Mouse (Mus musculus) liver, embryonic 14.5 days (tissue): Measurements from ENCODE around the gene Akip1. TPM values are rescaled to one million over a fixed set of nuclear protein-coding genes. Genes with fewer than 3 reads are reported as not detected.
A peak's percentile ranks its signal among the peaks of the same experiment; 100 is the strongest.

Source experiments
- ATAC-seq: fragments of 200-750 bp; cut with Nextera tagmentation; 2 replicates; pipeline ENCODE4 v1.8.0; 2017; ENCODE audit warnings: moderate number of reproducible peaks, mild to moderate bottlenecking, moderate library complexity; ENCODE audit not compliant: insufficient read depth
- DNase-seq, 3 experiments: peaks; one replicate each; pipeline ENCODE4 v3.0.0-alpha.2; 2012 to 2013; ENCODE audit warnings: low read depth in 3 of 3, low spot score in 3 of 3
- H3K27ac ChIP-seq: fragments of 300-500 bp; sonication (generic); 2 replicates; pipeline ENCODE4 v1.5.1; 2014; ENCODE audit warnings: moderate library complexity, mild to moderate bottlenecking, control low read depth, inconsistent platforms
- H3K27me3 ChIP-seq: fragments of 300-500 bp; sonication (generic); 2 replicates; pipeline ENCODE4 v1.6.1; 2014; ENCODE audit warnings: mild to moderate bottlenecking, low read length, moderate library complexity; ENCODE audit not compliant: control insufficient read depth, insufficient read depth
- H3K36me3 ChIP-seq: fragments of 300-500 bp; sonication (generic); replicated peaks from 2 replicates; pipeline ENCODE4 v1.6.1; 2014; ENCODE audit warnings: low read depth; ENCODE audit not compliant: control insufficient read depth, insufficient read depth
- H3K4me1 ChIP-seq, 2 experiments: fragments of 200-500 bp in 1 of 2; fragments of 300-500 bp in 1 of 2; sonication (generic) in 1 of 2; replicated peaks; 2 replicates each; pipeline ENCODE4 v1.6.1; 2012 to 2014; ENCODE audit warnings: antibody characterized with exemption in 1 of 2, inconsistent platforms in 1 of 2, low read length in 1 of 2; ENCODE audit not compliant: control insufficient read depth in 2 of 2, insufficient read depth in 2 of 2
- H3K4me2 ChIP-seq: fragments of 300-500 bp; sonication (generic); 2 replicates; pipeline ENCODE4 v1.6.1; 2014; ENCODE audit warnings: low read depth, mild to moderate bottlenecking, control low read depth, moderate library complexity
- H3K4me3 ChIP-seq, 2 experiments: fragments of 200-500 bp in 1 of 2; fragments of 300-500 bp in 1 of 2; sonication (generic) in 1 of 2; 2 replicates each; pipeline ENCODE4 v1.5.1; 2012 to 2014; ENCODE audit warnings: low read depth in 2 of 2, low read length in 2 of 2, mild to moderate bottlenecking in 2 of 2, control low read depth in 1 of 2, inconsistent platforms in 1 of 2, moderate library complexity in 1 of 2; ENCODE audit not compliant: insufficient read depth in 1 of 2
- H3K9ac ChIP-seq: fragments of 300-500 bp; sonication (generic); replicated peaks from 2 replicates; pipeline ENCODE4 v1.6.1; 2014; ENCODE audit warnings: mild to moderate bottlenecking, control low read depth, moderate library complexity
- H3K9me3 ChIP-seq: fragments of 300-500 bp; sonication (generic); 2 replicates; pipeline ENCODE4 v1.6.1; 2016; ENCODE audit warnings: low read length, mixed read lengths; ENCODE audit not compliant: control insufficient read depth
- CTCF ChIP-seq: IDR thresholded peaks from 2 replicates; pipeline ENCODE4 v1.5.1; 2016; ENCODE audit warnings: antibody characterized with exemption, low read depth, control low read depth
- EP300 ChIP-seq: IDR thresholded peaks from 2 replicates; pipeline ENCODE4 v1.6.1; 2016; ENCODE audit warnings: antibody characterized with exemption, low read depth
- WGBS: fragments of 180-500 bp; shearing (Covaris S2); extraction: QIAGEN DNeasy Blood & Tissue Kit; methylation state at CpG from one replicate; pipeline ENCODE4 v1.1.7; 2014; ENCODE audit not compliant: insufficient replicate concordance; 5-methylcytosine and 5-hydroxymethylcytosine counted together
- polyA plus RNA-seq, 2 experiments: library from polyadenylated mRNA; depleted of rRNA in 1 of 2; stranded (reverse) in 1 of 2; unstranded in 1 of 2; fragments of >200 nt; fragmentation: Nextera tagmentation in 1 of 2; extraction: Ambion mirVana in 1 of 2; gene quantifications; 2 replicates each; pipeline versions ENCODE4 v1.2.1 to v1.2.3; 2012 to 2014

Gene Akip1
- 11.2 and 19.5 TPM in 2 replicates for polyA plus RNA-seq (2012; rRNA removed)
- polyA plus RNA-seq (2014; fragmentation: Nextera tagmentation; extraction: Ambion mirVana), result 42.5 and 44.6 TPM in 2 replicates

- peak; percentile 86 to 89 (median 88) for DNase-seq
- peak within 1 kb of the TSS; percentile 92 for H3K4me2 ChIP-seq
Measured at GRCm38 (mm10) chr7:109703190-109704015, at the start of gene Akip1, which contains the start of gene St5. Akip1 (plus strand) TSS chr7:109703690. St5 (minus strand) TSS chr7:109703605.

GRCm38 (mm10) chr7:109654871-109655270 lies 48.6 kb upstream of the Akip1 start:
- H3K4me3 ChIP-seq, result no peak overlapping the region
- no peaks in the 10 kb centered on the region for H3K27me3 ChIP-seq
- peak; percentile 71 for ATAC-seq
- no peak overlapping the region for H3K27ac ChIP-seq
- no peaks in the 10 kb centered on the region for H3K36me3 ChIP-seq
- peaks cover 8 to 15% of the 10 kb centered on the region in 2 experiments for H3K4me1 ChIP-seq
- no peak overlapping the region for H3K9ac ChIP-seq
- WGBS, result 50% methylated on average over 5 of the region's 5 CpGs
- TF ChIP-seq EP300, result no peak
- TF ChIP-seq CTCF, result no peak
- no peaks in the 10 kb centered on the region for H3K9me3 ChIP-seq
- DNase-seq, result no peak
- H3K4me2 ChIP-seq, result no peak overlapping the region

More at GRCm38 (mm10) chr7:109703190-109704015, at the start of gene Akip1, which contains the start of gene St5:
- H3K9ac ChIP-seq, result peak within 1 kb of the TSS; percentile 89
- ATAC-seq, result peak; percentile 92
- H3K27me3 ChIP-seq, result no peaks in the 10 kb centered on the region
- H3K36me3 ChIP-seq, result peaks cover 6% of the 10 kb centered on the region
- no peaks in the 10 kb centered on the region for H3K9me3 ChIP-seq
- WGBS, result under 1% methylated on average over 59 of the region's 61 CpGs
- peak within 1 kb of the TSS; percentile 69 for H3K27ac ChIP-seq
- peak within 1 kb of the TSS; percentile 76 to 83 for H3K4me3 ChIP-seq
- TF ChIP-seq EP300, result no peak
- no peak for TF ChIP-seq CTCF
- H3K4me1 ChIP-seq, result peaks cover 16 to 26% of the 10 kb centered on the region in 2 experiments

GRCm38 (mm10) chr7:109657884-109658283 lies 45.6 kb upstream of the Akip1 start:
- DNase-seq, result no peak
- TF ChIP-seq CTCF (no peak), EP300 (no peak)
- no peaks in the 10 kb centered on the region for H3K36me3 ChIP-seq
- H3K27me3 ChIP-seq, result no peaks in the 10 kb centered on the region
- no peak overlapping the region for H3K4me3 ChIP-seq
- H3K4me2 ChIP-seq, result no peak overlapping the region
- peaks cover 8 to 15% of the 10 kb centered on the region in 2 experiments for H3K4me1 ChIP-seq
- H3K27ac ChIP-seq, result no peak overlapping the region
- no peak for ATAC-seq
- 33% methylated on average over 6 of the region's 6 CpGs for WGBS
- no peak overlapping the region for H3K9ac ChIP-seq
- no peaks in the 10 kb centered on the region for H3K9me3 ChIP-seq

GRCm38 (mm10) chr7:109659278-109659677 lies 44.2 kb upstream of the Akip1 start:
- Histone ChIP-seq H3K9ac (no peak overlapping the region), H3K4me1 (peaks cover 8 to 15% of the 10 kb centered on the region in 2 experiments), H3K27ac (no peak overlapping the region), H3K9me3 (no peaks in the 10 kb centered on the region), H3K4me3 (no peak overlapping the region), H3K4me2 (no peak overlapping the region), H3K36me3 (no peaks in the 10 kb centered on the region), H3K27me3 (no peaks in the 10 kb centered on the region)
- WGBS, result 49% methylated on average over 2 of the region's 2 CpGs
- TF ChIP-seq CTCF, result no peak
- peak; percentile 35; the same call in 1 of the 2 replicates for TF ChIP-seq EP300
- no peak for DNase-seq
- peak; percentile 43; the same call in 1 of the 2 replicates for ATAC-seq

DNA sequence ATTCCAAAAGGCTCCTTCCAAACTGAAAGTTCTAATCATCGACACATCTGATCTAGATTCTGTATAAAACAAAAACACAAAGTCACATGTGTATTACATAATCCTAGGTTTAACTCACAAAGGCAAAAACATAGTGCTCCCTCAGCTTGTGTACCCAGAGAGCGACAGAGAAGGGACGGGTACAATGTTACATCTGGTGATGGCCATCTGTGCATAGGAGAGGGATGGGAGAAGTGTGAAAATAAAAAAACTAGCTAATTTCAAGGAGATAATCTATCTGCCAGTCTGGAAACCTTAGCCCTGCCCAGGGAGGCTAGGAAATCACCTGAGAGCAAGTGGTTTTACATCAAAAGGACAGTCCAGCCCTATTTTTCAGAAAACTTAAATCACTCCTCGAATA lies 40.9 kb upstream of the Akip1 start:
- no peak overlapping the region for H3K9ac ChIP-seq
- DNase-seq, result no peak
- WGBS, result 65% methylated on average over 4 of the region's 4 CpGs
- H3K9me3 ChIP-seq, result no peaks in the 10 kb centered on the region
- peaks cover 6 to 8% of the 10 kb centered on the region in 2 experiments for H3K4me1 ChIP-seq
- H3K36me3 ChIP-seq, result no peaks in the 10 kb centered on the region
- no peak overlapping the region for H3K27ac ChIP-seq
- H3K4me3 ChIP-seq, result no peak overlapping the region
- H3K4me2 ChIP-seq, result no peak overlapping the region
- TF ChIP-seq EP300, result no peak
- TF ChIP-seq CTCF, result no peak
- no peaks in the 10 kb centered on the region for H3K27me3 ChIP-seq
- no peak for ATAC-seq
